Mouse (Mus musculus) mature B cell (primary cell): ENCODE data around the gene Acadvl.

Source experiments
- in situ Hi-C: fragments of 300-500 bp; cut with MboI; formaldehyde crosslinking; loops from 2 replicates; pipeline ENCODE4 v1.14.3; 2019

Gene Acadvl

GRCm38 (mm10) chr11:70027397-70027796, 12.2 kb upstream of the Acadvl start:
- in situ Hi-C loops = no loop called here

GRCm38 (mm10) chr11:70026689-70027088, 11.5 kb upstream of the Acadvl start:
- in situ Hi-C loops = no loop called here

- in situ Hi-C loops = loop anchor here (25.0 kb wide), 1 partner anchor 638 kb away; the partner anchor contains the start of genes Eno3, Pfn1 and Spag7
These were observed 8.9 kb upstream of the Acadvl start for GRCm38 (mm10) chr11:70024151-70024514.

GRCm38 (mm10) chr11:70023481-70024150, 8.4 kb upstream of the Acadvl start:
- in situ Hi-C loops = loop anchor here (25.0 kb wide), 1 partner anchor 639 kb away; the partner anchor contains the start of genes Eno3, Pfn1 and Spag7

GRCm38 (mm10) chr11:70021264-70022132, 6.3 kb upstream of the Acadvl start:
- in situ Hi-C loops = loop anchor here (25.0 kb wide), 1 partner anchor 641 kb away; the partner anchor contains the start of genes Eno3, Pfn1 and Spag7

- in situ Hi-C loops = loop anchor here (25.0 kb wide), 1 partner anchor 642 kb away; the partner anchor contains the start of genes Eno3, Pfn1 and Spag7
These were observed 5.6 kb upstream of the Acadvl start for GRCm38 (mm10) chr11:70020731-70021263.

GRCm38 (mm10) chr11:70020022-70020631, 4.9 kb upstream of the Acadvl start:
- in situ Hi-C loops = loop anchor here (25.0 kb wide), 1 partner anchor 642 kb away; the partner anchor contains the start of genes Eno3, Pfn1 and Spag7

- in situ Hi-C loops = loop anchor here (25.0 kb wide), 1 partner anchor 643 kb away; the partner anchor contains the start of genes Eno3, Pfn1 and Spag7
These were observed 4.3 kb upstream of the Acadvl start for GRCm38 (mm10) chr11:70019495-70020021.

- in situ Hi-C loops = loop anchor here (25.0 kb wide), 1 partner anchor 644 kb away; the partner anchor contains the start of genes Eno3, Pfn1 and Spag7
These were observed 3.1 kb upstream of the Acadvl start for GRCm38 (mm10) chr11:70018131-70018990.

- in situ Hi-C loops = loop anchor here (25.0 kb wide), 1 partner anchor 645 kb away; the partner anchor contains the start of genes Eno3, Pfn1 and Spag7
These were observed 2.1 kb upstream of the Acadvl start for GRCm38 (mm10) chr11:70017199-70017767.

- in situ Hi-C loops = loop anchor here (25.0 kb wide), 1 partner anchor 646 kb away; the partner anchor contains the start of genes Eno3, Pfn1 and Spag7
These were observed 1.5 kb upstream of the Acadvl start, which contains the start of gene Dlg4 for GRCm38 (mm10) chr11:70016669-70017068. Gene Dlg4 (plus strand): TSS chr11:70016942.

- in situ Hi-C loops = loop anchor here (25.0 kb wide), 1 partner anchor 646 kb away; the partner anchor contains the start of genes Eno3, Pfn1 and Spag7
These were observed 966 bp upstream of the Acadvl start for GRCm38 (mm10) chr11:70016177-70016576.

GRCm38 (mm10) chr11:70015677-70016076, 466 bp upstream of the Acadvl start:
- in situ Hi-C loops = loop anchor here (25.0 kb wide), 1 partner anchor 647 kb away; the partner anchor contains the start of genes Eno3, Pfn1 and Spag7

GRCm38 (mm10) chr11:70014051-70014450, 1.2 kb downstream of the Acadvl start:
- in situ Hi-C loops = loop anchor here (25.0 kb wide), 1 partner anchor 648 kb away; the partner anchor contains the start of genes Eno3, Pfn1 and Spag7

- in situ Hi-C loops = loop anchor here (25.0 kb wide), 1 partner anchor 649 kb away; the partner anchor contains the start of genes Eno3, Pfn1 and Spag7
These were observed 1.8 kb downstream of the Acadvl start for GRCm38 (mm10) chr11:70013408-70013807.

GRCm38 (mm10) chr11:70012931-70013330, 2.3 kb downstream of the Acadvl start:
- in situ Hi-C loops = loop anchor here (25.0 kb wide), 1 partner anchor 649 kb away; the partner anchor contains the start of genes Eno3, Pfn1 and Spag7

GRCm38 (mm10) chr11:70010961-70011360, 4.2 kb downstream of the Acadvl start:
- in situ Hi-C loops = loop anchor here (25.0 kb wide), 1 partner anchor 651 kb away; the partner anchor contains the start of genes Eno3, Pfn1 and Spag7

GRCm38 (mm10) chr11:70010548-70010947, 4.7 kb downstream of the Acadvl start:
- in situ Hi-C loops = loop anchor here (25.0 kb wide), 1 partner anchor 652 kb away; the partner anchor contains the start of genes Eno3, Pfn1 and Spag7

- in situ Hi-C loops = loop anchor here (25.0 kb wide), 1 partner anchor 652 kb away; the partner anchor contains the start of genes Eno3, Pfn1 and Spag7
These were observed 5.2 kb downstream of the Acadvl start for GRCm38 (mm10) chr11:70010033-70010432.
